Mouse (Mus musculus) C2C12 (cell line): ENCODE results near the gene Mocs3.

Source experiments
- MYOG ChIP-seq: IDR thresholded peaks from one replicate; pipeline ENCODE4 v1.6.1; 2011; ENCODE audit not compliant: control insufficient read depth, insufficient read length; ENCODE audit errors: extremely low read depth
- USF1 ChIP-seq: IDR thresholded peaks from one replicate; pipeline ENCODE4 v1.6.1; 2011; ENCODE audit warnings: low read depth, mild to moderate bottlenecking, control low read depth, moderate library complexity

- no peak for TF ChIP-seq MYOG
- no peak for TF ChIP-seq USF1
Observed at GRCm38 (mm10) chr2:168280729-168281581, 50.5 kb downstream of the Mocs3 start.
